Mouse (Mus musculus): ENCODE data around the gene Stac3. TPM values are rescaled to one million over a fixed set of nuclear protein-coding genes. Genes with fewer than 3 reads are reported as not detected.

Stac3 gene
- polyA plus RNA-seq, 1 experiment = 3.9 TPM

DNA sequence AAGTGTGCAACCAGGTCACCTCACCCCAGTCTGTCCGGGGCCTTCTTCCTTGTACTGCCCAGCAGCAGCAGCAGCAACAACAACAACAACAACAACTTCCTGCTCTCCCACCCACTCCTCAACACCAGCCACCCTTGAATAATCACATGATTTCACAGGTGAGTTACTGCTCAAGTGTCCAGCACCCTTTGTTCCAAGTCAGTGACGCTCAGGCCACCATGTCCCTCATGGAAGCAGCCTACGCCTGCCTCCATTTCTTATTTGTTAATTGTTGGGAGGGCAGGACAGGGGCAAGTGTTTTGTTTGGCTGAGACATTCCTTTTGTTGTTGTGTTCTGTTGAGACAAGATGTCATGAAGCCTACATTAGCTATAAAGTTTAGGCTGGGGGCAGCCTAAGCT is 24.9 kb upstream of the Stac3 start:
- H3K4me1 ChIP-seq (replicated peaks; ENCODE audit: control insufficient read depth, insufficient read depth, low read length) = peaks cover 7% of the 10 kb centered on the region
- peaks cover 20% of the 10 kb centered on the region for H3K36me3 ChIP-seq (ENCODE audit: control insufficient read depth, insufficient read depth, low read length)
- WGBS = 96% methylated on average over 3 of the region's 3 CpGs
- H3K4me3 ChIP-seq (ENCODE audit: control insufficient read depth, insufficient read depth, low read length) = no peak overlapping the region
- TF ChIP-seq POLR2A (IDR thresholded peaks at IDR 0.05; ENCODE audit: control insufficient read depth, extremely low read depth, insufficient read depth, low read length, poor library complexity) = no peak
- no peak for TF ChIP-seq CTCF (IDR thresholded peaks at IDR 0.05; ENCODE audit: borderline replicate concordance, control insufficient read depth, extremely low read depth, insufficient read depth, low read length, poor library complexity)
- DNase-seq = no peak
- no peak overlapping the region for H3K27ac ChIP-seq (ENCODE audit: control insufficient read depth, insufficient read depth, low read length)
- no peaks in the 10 kb centered on the region for H3K27me3 ChIP-seq (ENCODE audit: control insufficient read depth, insufficient read depth, low read length)

DNA sequence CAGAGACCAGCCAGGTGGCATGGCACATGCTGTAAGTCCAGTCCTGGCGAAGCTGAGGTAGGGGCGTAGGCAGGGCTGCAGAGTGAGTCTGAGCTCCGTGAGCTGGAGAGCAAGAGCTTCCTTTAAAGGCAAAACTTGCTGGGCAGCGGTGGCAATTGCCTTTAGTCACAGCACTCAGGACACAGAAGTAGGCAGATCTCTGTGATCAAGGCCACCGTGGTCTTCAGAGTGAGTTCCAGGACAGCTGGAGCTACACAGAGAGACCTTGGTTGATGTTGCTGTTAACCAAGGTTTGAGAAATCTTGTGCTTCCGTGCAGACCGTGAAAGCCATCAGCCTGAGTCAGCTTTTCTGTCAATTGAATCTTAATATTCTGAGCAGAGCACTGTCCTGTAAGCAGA is 24.2 kb upstream of the Stac3 start:
- Histone ChIP-seq H3K36me3 (ENCODE audit: control insufficient read depth, insufficient read depth, low read length) (peaks cover 20% of the 10 kb centered on the region), H3K27ac (ENCODE audit: control insufficient read depth, insufficient read depth, low read length) (no peak overlapping the region), H3K27me3 (ENCODE audit: control insufficient read depth, insufficient read depth, low read length) (no peaks in the 10 kb centered on the region), H3K4me3 (ENCODE audit: control insufficient read depth, insufficient read depth, low read length) (no peak overlapping the region), H3K4me1 (replicated peaks; ENCODE audit: control insufficient read depth, insufficient read depth, low read length) (peaks cover 4% of the 10 kb centered on the region)
- 98% methylated on average over 7 of the region's 7 CpGs for WGBS
- TF ChIP-seq POLR2A (IDR thresholded peaks at IDR 0.05; ENCODE audit: control insufficient read depth, extremely low read depth, insufficient read depth, low read length, poor library complexity) (no peak), CTCF (IDR thresholded peaks at IDR 0.05; ENCODE audit: borderline replicate concordance, control insufficient read depth, extremely low read depth, insufficient read depth, low read length, poor library complexity) (no peak)
- DNase-seq = no peak

DNA sequence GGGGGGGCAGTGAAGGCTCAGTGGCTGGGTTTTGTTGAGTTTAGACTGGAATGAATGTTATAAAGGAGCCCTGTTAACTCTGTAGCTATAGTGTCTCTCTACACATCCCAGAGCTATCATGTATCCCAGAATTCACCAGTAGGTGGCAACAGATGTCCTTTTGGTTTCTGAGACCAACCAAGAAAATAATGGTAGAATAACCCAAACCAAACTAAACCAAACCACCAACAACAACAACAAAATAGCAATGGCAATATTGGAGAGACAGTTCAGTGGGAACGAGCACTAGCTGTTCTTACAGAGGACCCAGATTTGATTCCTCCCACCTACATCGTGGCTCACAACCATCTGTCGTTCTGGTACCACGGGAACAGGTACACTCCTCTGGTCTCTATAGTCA is 22.4 kb upstream of the Stac3 start:
- no peak overlapping the region for H3K4me3 ChIP-seq (ENCODE audit: control insufficient read depth, insufficient read depth, low read length)
- H3K27me3 ChIP-seq (ENCODE audit: control insufficient read depth, insufficient read depth, low read length) = no peaks in the 10 kb centered on the region
- 93% methylated on average over 4 of the region's 4 CpGs for WGBS
- H3K36me3 ChIP-seq (ENCODE audit: control insufficient read depth, insufficient read depth, low read length) = peaks cover 25% of the 10 kb centered on the region
- no peak overlapping the region for H3K27ac ChIP-seq (ENCODE audit: control insufficient read depth, insufficient read depth, low read length)
- peak; percentile 38 for DNase-seq
- no peaks in the 10 kb centered on the region for H3K4me1 ChIP-seq (replicated peaks; ENCODE audit: control insufficient read depth, insufficient read depth, low read length)
- no peak for TF ChIP-seq CTCF (IDR thresholded peaks at IDR 0.05; ENCODE audit: borderline replicate concordance, control insufficient read depth, extremely low read depth, insufficient read depth, low read length, poor library complexity)
- TF ChIP-seq POLR2A (IDR thresholded peaks at IDR 0.05; ENCODE audit: control insufficient read depth, extremely low read depth, insufficient read depth, low read length, poor library complexity) = no peak

DNA sequence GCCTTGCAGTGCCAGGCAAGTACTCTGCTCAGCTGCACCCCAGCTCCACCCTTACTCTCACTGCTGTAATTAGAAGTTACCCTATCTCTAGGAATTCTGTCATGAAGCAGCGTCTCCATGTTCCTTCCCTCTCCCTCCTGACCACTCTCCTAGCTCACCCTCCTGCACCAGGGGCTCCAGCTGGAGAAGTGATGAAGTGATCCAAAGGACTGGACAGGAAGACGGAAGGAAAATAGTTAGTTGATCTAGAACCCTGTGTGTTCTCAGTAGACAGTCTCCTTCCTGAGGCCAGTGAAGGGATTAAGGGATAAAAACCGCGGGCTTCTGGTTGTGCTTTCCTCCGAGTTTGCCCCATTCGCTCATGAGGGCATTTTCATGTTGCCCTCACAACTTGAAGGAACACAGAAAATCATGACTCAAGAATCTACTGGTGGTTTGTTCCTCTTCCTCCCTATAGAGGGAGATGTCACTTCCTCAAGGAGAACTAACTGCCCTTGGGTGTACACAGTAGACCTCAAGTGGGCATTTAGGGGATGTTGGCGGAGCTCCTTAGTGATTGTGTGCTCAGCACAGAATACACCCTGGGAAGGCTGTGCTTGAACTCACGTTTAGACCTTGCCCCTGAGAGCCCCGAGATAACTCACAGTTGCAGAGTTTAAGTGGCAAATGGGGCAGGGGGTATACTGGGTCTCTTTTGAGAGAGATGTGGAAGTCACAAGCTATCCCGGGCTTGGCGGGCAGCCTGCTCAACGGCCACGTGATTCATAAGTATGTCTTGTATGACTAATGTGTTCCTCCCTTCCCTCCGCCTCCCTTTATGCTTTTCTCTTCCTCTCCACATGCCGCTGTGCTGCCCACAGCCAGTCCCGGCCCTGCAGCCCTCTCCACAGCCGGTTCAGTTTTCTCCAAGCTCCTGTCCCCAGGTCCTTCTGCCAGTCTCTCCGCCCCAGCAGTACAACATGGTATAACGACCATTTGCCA is 20.4 kb upstream of the Stac3 start:
- H3K4me3 ChIP-seq (ENCODE audit: control insufficient read depth, insufficient read depth, low read length) = no peak overlapping the region
- peak overlapping the region; percentile 35; the same call in 1 of the 2 replicates for H3K27ac ChIP-seq (ENCODE audit: control insufficient read depth, insufficient read depth, low read length)
- no peak for TF ChIP-seq CTCF (IDR thresholded peaks at IDR 0.05; ENCODE audit: borderline replicate concordance, control insufficient read depth, extremely low read depth, insufficient read depth, low read length, poor library complexity)
- TF ChIP-seq POLR2A (IDR thresholded peaks at IDR 0.05; ENCODE audit: control insufficient read depth, extremely low read depth, insufficient read depth, low read length, poor library complexity) = no peak
- peaks cover 32% of the 10 kb centered on the region for H3K36me3 ChIP-seq (ENCODE audit: control insufficient read depth, insufficient read depth, low read length)
- DNase-seq = no peak
- 50% methylated on average over 19 of the region's 19 CpGs for WGBS
- 0 out of 2 replicates have a peak, but pooled peaks cover 3% of the 10 kb centered on the region for H3K4me1 ChIP-seq (replicated peaks; ENCODE audit: control insufficient read depth, insufficient read depth, low read length)
- no peaks in the 10 kb centered on the region for H3K27me3 ChIP-seq (ENCODE audit: control insufficient read depth, insufficient read depth, low read length)

DNA sequence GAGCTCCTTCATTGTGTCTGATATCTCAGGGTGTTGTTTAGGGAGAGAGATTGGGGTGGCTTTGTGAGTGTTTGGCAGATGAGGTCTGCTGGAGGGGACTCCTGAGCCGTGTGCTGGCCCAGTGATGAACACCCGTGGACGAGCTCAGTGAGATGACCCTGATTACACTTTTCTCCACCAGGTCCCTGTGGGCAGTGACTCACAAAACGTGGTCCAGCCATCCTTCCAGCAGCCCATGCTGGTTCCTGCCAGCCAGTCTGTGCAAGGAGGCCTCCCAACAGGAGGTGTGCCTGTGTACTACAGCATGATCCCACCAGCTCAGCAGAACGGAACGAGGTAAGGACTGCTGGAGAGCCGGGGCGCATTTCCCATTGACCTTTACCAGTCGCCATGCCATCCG is 16.3 kb upstream of the Stac3 start:
- Histone ChIP-seq H3K4me3 (ENCODE audit: control insufficient read depth, insufficient read depth, low read length) (no peak overlapping the region), H3K36me3 (ENCODE audit: control insufficient read depth, insufficient read depth, low read length) (peaks cover 32% of the 10 kb centered on the region), H3K27me3 (ENCODE audit: control insufficient read depth, insufficient read depth, low read length) (no peaks in the 10 kb centered on the region), H3K27ac (ENCODE audit: control insufficient read depth, insufficient read depth, low read length) (no peak overlapping the region), H3K4me1 (replicated peaks; ENCODE audit: control insufficient read depth, insufficient read depth, low read length) (0 out of 2 replicates have a peak, but pooled peaks cover 3% of the 10 kb centered on the region)
- DNase-seq = no peak
- WGBS = 67% methylated on average over 10 of the region's 10 CpGs
- TF ChIP-seq CTCF (IDR thresholded peaks at IDR 0.05; ENCODE audit: borderline replicate concordance, control insufficient read depth, extremely low read depth, insufficient read depth, low read length, poor library complexity) (no peak), POLR2A (IDR thresholded peaks at IDR 0.05; ENCODE audit: control insufficient read depth, extremely low read depth, insufficient read depth, low read length, poor library complexity) (no peak)

DNA sequence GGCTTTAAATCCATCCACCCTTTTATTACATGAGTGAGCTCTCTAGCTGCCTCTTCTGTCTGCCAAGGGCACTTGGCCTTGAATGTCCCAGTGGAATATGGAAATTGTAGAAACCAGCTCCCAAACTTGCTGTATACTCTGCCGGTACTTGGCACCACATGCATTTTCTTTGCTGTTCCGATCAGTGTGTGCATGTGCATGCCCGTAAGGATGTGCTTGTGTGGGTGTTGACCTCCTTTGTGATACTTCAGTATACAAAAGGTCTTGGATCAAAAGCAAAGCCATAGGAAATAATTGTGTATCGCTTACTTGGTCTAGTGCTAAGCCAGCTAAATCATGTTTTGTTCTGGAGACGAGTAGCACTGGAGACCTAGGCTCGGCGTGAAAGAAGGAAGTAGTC is 12.6 kb upstream of the Stac3 start:
- Histone ChIP-seq H3K4me1 (replicated peaks; ENCODE audit: control insufficient read depth, insufficient read depth, low read length) (0 out of 2 replicates have a peak, but pooled peaks cover 3% of the 10 kb centered on the region), H3K36me3 (ENCODE audit: control insufficient read depth, insufficient read depth, low read length) (peaks cover 45% of the 10 kb centered on the region), H3K27ac (ENCODE audit: control insufficient read depth, insufficient read depth, low read length) (no peak overlapping the region), H3K27me3 (ENCODE audit: control insufficient read depth, insufficient read depth, low read length) (no peaks in the 10 kb centered on the region), H3K4me3 (ENCODE audit: control insufficient read depth, insufficient read depth, low read length) (no peak overlapping the region)
- no peak for DNase-seq
- TF ChIP-seq CTCF (IDR thresholded peaks at IDR 0.05; ENCODE audit: borderline replicate concordance, control insufficient read depth, extremely low read depth, insufficient read depth, low read length, poor library complexity) (no peak), POLR2A (IDR thresholded peaks at IDR 0.05; ENCODE audit: control insufficient read depth, extremely low read depth, insufficient read depth, low read length, poor library complexity) (no peak)
- WGBS = 94% methylated on average over 7 of the region's 7 CpGs
